Mouse (Mus musculus) stomach, postnatal 0 days (tissue): ENCODE measurements around the gene Gm16181. TPM values are rescaled to one million over a fixed set of nuclear protein-coding genes. Genes with fewer than 3 reads are reported as not detected.

ENCODE experiments used
- ATAC-seq: fragments of 200-750 bp; cut with Nextera tagmentation; 2 replicates; pipeline ENCODE4 v1.8.0; 2017; ENCODE audit not compliant: low FRiP score, low TSS enrichment
- DNase-seq: peaks from one replicate; pipeline ENCODE4 v3.0.0-alpha.2; 2016; ENCODE audit warnings: low spot score
- H3K27ac ChIP-seq: fragments of 300-500 bp; sonication (generic); replicated peaks from 2 replicates; pipeline ENCODE4 v1.5.1; 2014; ENCODE audit warnings: mild to moderate bottlenecking, control low read depth
- H3K27me3 ChIP-seq: fragments of 300-500 bp; sonication (generic); 2 replicates; pipeline ENCODE4 v1.6.1; 2014; ENCODE audit warnings: low read length; ENCODE audit not compliant: control insufficient read depth, insufficient read depth
- H3K36me3 ChIP-seq: fragments of 300-500 bp; sonication (generic); 2 replicates; pipeline ENCODE4 v1.6.1; 2014; ENCODE audit warnings: low read length, mixed read lengths; ENCODE audit not compliant: control insufficient read depth, insufficient read depth
- H3K4me1 ChIP-seq: fragments of 300-500 bp; sonication (generic); replicated peaks from 2 replicates; pipeline ENCODE4 v1.6.1; 2014; ENCODE audit warnings: antibody characterized with exemption; ENCODE audit not compliant: control insufficient read depth, insufficient read depth
- H3K4me2 ChIP-seq: fragments of 300-500 bp; sonication (generic); replicated peaks from 2 replicates; pipeline ENCODE4 v1.6.1; 2014; ENCODE audit warnings: low read depth, mild to moderate bottlenecking, control low read depth, moderate library complexity
- H3K4me3 ChIP-seq: fragments of 300-500 bp; sonication (generic); 2 replicates; pipeline ENCODE4 v1.5.1; 2014; ENCODE audit warnings: low read depth, low read length, control low read depth
- H3K9ac ChIP-seq: fragments of 300-500 bp; sonication (generic); 2 replicates; pipeline ENCODE4 v1.6.1; 2014; ENCODE audit warnings: mild to moderate bottlenecking, low read length, control low read depth, mixed read lengths
- H3K9me3 ChIP-seq: fragments of 300-500 bp; sonication (generic); 2 replicates; pipeline ENCODE4 v1.6.1; 2016; ENCODE audit warnings: low read length; ENCODE audit not compliant: control insufficient read depth
- CTCF ChIP-seq: IDR thresholded peaks from 2 replicates; pipeline ENCODE4 v1.5.1; 2016; ENCODE audit warnings: antibody characterized with exemption, low read depth, mild to moderate bottlenecking, moderate library complexity
- EP300 ChIP-seq: optimal IDR thresholded peaks from 2 replicates; pipeline ENCODE3; 2016; ENCODE audit warnings: antibody characterized with exemption
- WGBS: fragments of 180-500 bp; shearing (Covaris S2); extraction: QIAGEN DNeasy Blood & Tissue Kit; methylation state at CpG from one replicate; pipeline ENCODE4 v1.1.7; 2014; 5-methylcytosine and 5-hydroxymethylcytosine counted together
- polyA plus RNA-seq: library from polyadenylated mRNA; unstranded; fragments of >200 nt; fragmentation: Nextera tagmentation; extraction: Ambion mirVana; gene quantifications from 2 replicates; pipeline ENCODE4 v1.2.1, GENCODE M21; 2015

Gm16181 gene
- polyA plus RNA-seq, 1 experiment from 2014 or later = 0.27 TPM

DNA sequence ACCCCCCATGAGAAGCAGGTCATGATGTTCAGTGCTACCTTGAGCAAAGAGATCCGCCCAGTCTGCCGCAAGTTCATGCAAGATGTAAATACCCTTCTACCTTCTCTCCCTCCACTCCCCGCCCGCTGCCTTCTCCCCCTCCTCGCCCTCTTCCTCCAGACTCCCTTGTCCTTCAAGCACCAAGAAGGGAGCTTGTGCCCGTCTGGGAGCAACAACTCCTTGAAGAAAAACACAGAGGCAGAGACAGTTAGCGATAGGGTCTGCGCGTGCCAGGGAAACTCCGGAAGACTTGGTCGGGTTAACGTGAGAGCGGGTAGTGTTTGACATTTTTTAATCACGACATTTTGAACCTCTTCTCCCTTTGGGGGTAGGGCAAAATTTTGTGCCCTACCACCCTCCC, 28.4 kb downstream of the Gm16181 start:
- Histone ChIP-seq H3K9me3 (no peaks in the 10 kb centered on the region), H3K4me3 (no peak overlapping the region), H3K36me3 (peaks cover 59% of the 10 kb centered on the region), H3K4me1 (no peaks in the 10 kb centered on the region; the same call in 1 of the 2 replicates), H3K4me2 (no peak overlapping the region), H3K27ac (no peak overlapping the region), H3K27me3 (no peaks in the 10 kb centered on the region), H3K9ac (no peak overlapping the region)
- no peak for DNase-seq
- ATAC-seq = no peak
- TF ChIP-seq EP300 (no peak), CTCF (no peak)
- WGBS = 80% methylated on average over 14 of the region's 14 CpGs

DNA sequence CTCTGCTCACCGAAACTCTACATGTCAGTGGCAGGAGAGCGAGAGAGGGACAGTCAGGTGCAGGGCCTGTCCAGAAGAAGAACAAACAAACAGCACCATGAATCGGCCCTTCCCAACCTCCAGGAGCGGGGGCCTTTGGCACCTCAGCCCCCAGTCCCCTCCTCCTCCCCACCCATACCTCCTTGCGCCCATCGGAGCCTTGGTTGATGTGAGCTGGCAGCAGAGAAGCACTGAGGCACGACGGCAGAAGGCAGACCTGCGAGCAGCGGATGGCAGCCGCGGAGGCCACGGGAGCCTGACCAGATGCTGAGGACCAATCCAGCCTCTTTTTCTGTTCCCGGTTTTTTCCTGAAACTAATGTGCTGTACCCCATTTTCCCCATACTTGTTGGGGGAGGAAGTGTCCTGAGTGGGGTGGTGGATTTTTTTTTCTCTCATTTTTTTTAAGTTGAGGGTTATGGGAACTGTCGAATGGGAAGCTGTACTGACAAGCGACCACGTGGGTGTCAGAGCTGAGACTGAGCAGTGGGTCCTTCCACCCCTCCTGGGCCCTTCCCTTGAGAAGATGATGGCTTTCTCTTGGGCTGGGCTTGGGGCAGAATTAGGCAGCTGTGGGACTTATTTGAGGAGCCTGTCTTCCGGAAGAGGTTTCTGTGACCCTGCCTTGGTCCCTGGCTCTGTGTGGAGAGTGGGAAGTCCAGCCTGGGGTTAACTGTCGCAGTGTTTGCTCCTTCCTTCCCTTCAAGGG, 29.0 kb downstream of the Gm16181 start:
- Histone ChIP-seq H3K9ac (no peak overlapping the region), H3K27ac (no peak overlapping the region), H3K4me1 (no peaks in the 10 kb centered on the region), H3K27me3 (no peaks in the 10 kb centered on the region), H3K36me3 (peaks cover 52% of the 10 kb centered on the region), H3K4me2 (no peak overlapping the region), H3K9me3 (no peaks in the 10 kb centered on the region), H3K4me3 (no peak overlapping the region)
- 83% methylated on average over 19 of the region's 19 CpGs for WGBS
- DNase-seq = no peak
- ATAC-seq = no peak
- TF ChIP-seq EP300 = no peak
- TF ChIP-seq CTCF = no peak

DNA sequence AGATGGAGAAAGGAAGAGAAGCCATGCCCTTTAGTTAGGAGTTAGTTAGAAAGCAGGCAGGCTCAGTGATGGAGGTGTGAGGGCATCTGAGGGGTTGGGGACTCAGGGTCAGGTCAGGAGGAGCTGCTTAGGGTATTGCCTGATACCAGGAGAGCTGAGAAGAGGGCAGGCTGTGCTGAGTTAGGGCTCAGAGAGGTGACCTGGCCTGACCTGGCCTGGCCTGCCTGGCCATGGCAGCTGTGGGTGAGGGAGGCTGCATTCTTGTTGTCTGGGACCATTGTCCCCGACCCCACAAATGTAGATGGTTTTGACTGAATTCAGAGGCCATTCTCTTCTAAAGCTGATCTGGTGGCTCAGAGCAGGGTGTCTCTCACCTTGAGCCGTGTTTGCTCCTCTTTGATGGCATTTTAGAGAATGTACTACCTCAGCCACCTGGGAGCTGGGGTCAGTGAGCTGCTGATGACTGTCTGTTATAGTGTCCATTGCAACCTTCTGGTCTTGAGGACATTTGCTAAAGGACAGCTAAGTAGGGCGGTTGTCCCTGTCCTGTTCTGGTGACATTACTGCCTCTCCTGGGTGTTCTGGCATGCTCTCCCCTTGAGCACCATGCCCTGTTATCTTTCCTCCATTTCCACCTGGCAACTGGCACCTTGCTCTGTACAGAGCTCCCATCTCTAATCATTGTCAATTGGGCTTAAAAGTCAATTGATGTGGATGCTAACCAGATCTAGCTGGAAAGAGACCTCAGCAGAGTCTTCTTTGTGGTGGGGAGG, 29.9 kb downstream of the Gm16181 start:
- no peak for TF ChIP-seq EP300
- TF ChIP-seq CTCF = no peak
- Histone ChIP-seq H3K4me3 (no peak overlapping the region), H3K36me3 (peaks cover 51% of the 10 kb centered on the region), H3K4me2 (no peak overlapping the region), H3K27ac (no peak overlapping the region), H3K27me3 (no peaks in the 10 kb centered on the region), H3K9ac (no peak overlapping the region), H3K9me3 (no peaks in the 10 kb centered on the region), H3K4me1 (no peaks in the 10 kb centered on the region)
- DNase-seq (no peak), ATAC-seq (no peak)
- WGBS = 83% methylated on average over 3 of the region's 3 CpGs

DNA sequence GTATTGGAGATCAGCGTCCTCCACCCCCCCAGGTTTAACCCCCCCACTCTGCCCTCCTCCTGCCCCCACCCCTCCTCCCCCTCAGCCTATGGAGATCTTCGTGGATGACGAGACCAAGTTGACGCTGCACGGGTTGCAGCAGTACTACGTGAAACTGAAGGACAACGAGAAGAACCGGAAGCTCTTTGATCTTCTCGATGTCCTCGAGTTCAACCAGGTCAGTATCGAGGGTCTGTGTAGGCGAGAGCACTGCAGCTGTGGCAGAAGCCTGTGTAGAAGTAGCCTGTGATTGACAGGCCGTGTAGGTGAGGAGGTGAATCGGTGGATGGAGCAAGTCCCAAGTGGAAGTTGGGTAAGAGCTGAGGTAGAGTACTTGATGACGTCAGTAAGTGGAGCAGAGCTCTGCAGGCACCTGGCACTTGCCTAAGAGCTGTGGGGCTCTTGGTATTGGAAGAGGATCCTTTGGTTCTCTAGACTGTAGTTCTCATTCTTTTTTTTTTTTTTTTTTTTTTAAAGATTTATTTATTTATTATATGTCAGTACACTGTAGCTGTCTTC, 30.6 kb downstream of the Gm16181 start:
- H3K4me3 ChIP-seq = no peak overlapping the region
- no peaks in the 10 kb centered on the region for H3K4me1 ChIP-seq
- H3K27me3 ChIP-seq = no peaks in the 10 kb centered on the region
- TF ChIP-seq EP300 = no peak
- TF ChIP-seq CTCF = no peak
- H3K27ac ChIP-seq = no peak overlapping the region
- DNase-seq (no peak), ATAC-seq (peak; percentile 4; the same call in 1 of the 2 replicates)
- H3K9ac ChIP-seq = no peak overlapping the region
- H3K4me2 ChIP-seq = no peak overlapping the region
- peaks cover 47% of the 10 kb centered on the region for H3K36me3 ChIP-seq
- H3K9me3 ChIP-seq = no peaks in the 10 kb centered on the region
- 78% methylated on average over 15 of the region's 15 CpGs for WGBS

DNA sequence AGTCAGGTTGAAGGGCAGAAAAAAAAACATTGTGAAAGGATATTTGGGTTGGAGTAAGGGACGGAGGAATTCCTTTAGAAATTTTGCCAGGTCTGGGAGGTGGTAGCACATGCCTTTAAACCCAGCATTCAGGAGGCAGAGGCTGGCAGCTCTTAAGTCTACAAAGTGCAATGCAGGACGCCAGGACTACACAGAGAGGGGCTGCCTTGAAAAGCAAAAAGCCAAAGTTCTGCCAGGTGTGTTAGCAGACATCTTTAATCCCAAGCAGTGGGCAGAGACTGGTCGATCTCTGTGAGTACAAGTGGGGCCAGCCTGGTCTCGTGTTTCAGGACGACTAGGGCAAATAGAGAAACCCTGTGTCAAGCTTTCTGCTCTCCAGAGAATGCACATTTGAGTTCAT, 31.3 kb downstream of the Gm16181 start:
- 65% methylated on average over 5 of the region's 5 CpGs for WGBS
- H3K9me3 ChIP-seq = no peaks in the 10 kb centered on the region
- H3K9ac ChIP-seq = no peak overlapping the region
- DNase-seq = no peak
- no peaks in the 10 kb centered on the region for H3K4me1 ChIP-seq
- H3K36me3 ChIP-seq = peaks cover 40% of the 10 kb centered on the region
- ATAC-seq = no peak
- H3K27me3 ChIP-seq = no peaks in the 10 kb centered on the region
- H3K4me2 ChIP-seq = no peak overlapping the region
- TF ChIP-seq CTCF (no peak), EP300 (no peak)
- no peak overlapping the region for H3K4me3 ChIP-seq
- no peak overlapping the region for H3K27ac ChIP-seq
